ENCODE assay signal across 9 mouse cellular contexts in the genomic region with DNA sequence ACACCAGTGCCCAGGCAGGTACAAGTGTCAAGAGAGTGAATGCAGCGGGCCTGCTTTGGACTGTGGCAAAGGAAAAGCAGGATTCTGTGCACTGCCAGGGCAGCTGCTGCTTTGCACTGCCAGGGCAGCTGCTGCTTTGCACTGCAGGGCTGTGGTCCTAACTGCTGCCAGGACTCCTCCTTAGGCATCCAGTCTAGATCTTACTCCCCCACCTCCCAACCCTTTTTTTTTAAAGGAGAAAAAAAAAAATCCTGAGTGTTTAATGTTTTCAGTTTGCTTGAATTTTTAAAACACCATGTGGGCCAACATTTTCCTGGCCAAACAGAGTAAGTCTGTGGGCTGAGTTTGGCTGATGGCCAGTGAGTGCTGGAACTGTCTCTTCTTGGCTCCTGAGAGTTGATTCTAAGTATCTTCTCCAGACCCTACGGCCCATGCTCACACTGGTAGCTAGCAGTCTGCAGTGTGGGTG. TPM values are rescaled to one million over a fixed set of nuclear protein-coding genes. Genes with fewer than 3 reads are reported as not detected.
DNase-seq lines count a peak whose midpoint lies in the region; ATAC-seq and TF ChIP-seq lines count a peak whose summit lies in the region.
"Had no signal": no experiment of that assay in that cellular context is flagged by ENCODE, and none has a peak within 500 bp of the region (broad histone marks: within the 10 kb centered on the region; RNA-seq: fewer than 3 reads in every experiment).

No protein-coding gene starts in this region.

- H3K4me1 ChIP-seq in lung, adult 2 months (ENCODE audit: control insufficient read depth, insufficient read depth, low read length), result peaks cover 6% of the 10 kb centered on the region
- peaks cover 21% of the 10 kb centered on the region for H3K4me1 ChIP-seq in heart, embryonic 16.5 days (ENCODE audit: control insufficient read depth, insufficient read depth, low read length)
- H3K4me1 ChIP-seq in midbrain, embryonic 15.5 days, result peaks cover 3% of the 10 kb centered on the region; the same call in 1 of the 2 replicates

- no peaks in the 10 kb centered on the region for H3K36me3 ChIP-seq in heart, embryonic 16.5 days (ENCODE audit: control insufficient read depth, insufficient read depth)
- no peaks in the 10 kb centered on the region for H3K36me3 ChIP-seq in midbrain, embryonic 15.5 days (replicated peaks)
- H3K36me3 ChIP-seq: neural tube, embryonic 13.5 days had no signal

- no peak overlapping the region for H3K4me3 ChIP-seq in lung, adult 2 months (replicated peaks; ENCODE audit: extremely low read depth, low read depth, low read length)
- no peak overlapping the region for H3K4me3 ChIP-seq in heart, embryonic 16.5 days (ENCODE audit: low read length)
- H3K4me3 ChIP-seq in layer of hippocampus, adult 2 months, result no peak overlapping the region
- H3K4me3 ChIP-seq in midbrain, embryonic 15.5 days, result no peak overlapping the region
- H3K4me3 ChIP-seq: neural tube, embryonic 13.5 days had no signal

- H3K27me3 ChIP-seq in heart, embryonic 16.5 days (ENCODE audit: control insufficient read depth, insufficient read depth, low read length), result no peaks in the 10 kb centered on the region
- H3K27me3 ChIP-seq in midbrain, embryonic 15.5 days (replicated peaks), result no peaks in the 10 kb centered on the region
- H3K27me3 ChIP-seq: neural tube, embryonic 13.5 days had no signal

- peak; percentile 45 to 51 for DNase-seq in lung, adult 18-20 months
- no peak for DNase-seq in lung, adult 2 months
- peak; percentile 45 for DNase-seq in fat pad, adult 2 months (ENCODE audit: extremely low read depth, low read depth, low spot score)
- peak; percentile 20 for DNase-seq in layer of hippocampus, adult 2 months (ENCODE audit: low spot score in 2 of 2)
- peak; percentile 34 to 71 for DNase-seq in urinary bladder, postnatal 36 days (ENCODE audit: low spot score in 2 of 2)

- no peak for TF ChIP-seq POLR2A in lung, adult 2 months (IDR thresholded peaks at IDR 0.05; ENCODE audit: borderline replicate concordance, extremely low read depth, low read depth, low read length)

- H3K27ac ChIP-seq in heart, embryonic 16.5 days (ENCODE audit: low read length), result peak overlapping the region; percentile 66
- H3K27ac ChIP-seq in layer of hippocampus, adult 2 months, result no peak overlapping the region
- 0 out of 2 replicates have a peak overlapping the region, but pooled peaks have one; percentile 15 for H3K27ac ChIP-seq in midbrain, embryonic 15.5 days
- H3K27ac ChIP-seq: neural tube, embryonic 13.5 days had no signal

- H3K4me2 ChIP-seq in heart, embryonic 16.5 days (ENCODE audit: low read depth, low read length), result no peak overlapping the region
- H3K4me2 ChIP-seq in midbrain, embryonic 15.5 days, result no peak overlapping the region
- H3K4me2 ChIP-seq: neural tube, embryonic 13.5 days had no signal

- no peak for TF ChIP-seq CTCF in lung, adult 2 months (IDR thresholded peaks at IDR 0.05; ENCODE audit: insufficient read depth, low read length)
- TF ChIP-seq CTCF in layer of hippocampus, adult 2 months (conservative IDR thresholded peaks at IDR 0.05), result no peak

- 0 out of 2 replicates have a peak overlapping the region, but pooled peaks have one; percentile 41 for H3K9ac ChIP-seq in heart, embryonic 16.5 days (ENCODE audit: low read length)
- no peak overlapping the region for H3K9ac ChIP-seq in midbrain, embryonic 15.5 days
- H3K9ac ChIP-seq: neural tube, embryonic 13.5 days had no signal

- ATAC-seq in heart, embryonic 16.5 days (replicated peaks; ENCODE audit: extremely low read depth, insufficient read depth, low FRiP score), result peak; percentile 65
- peak; percentile 63; the same call in 1 of the 2 replicates for ATAC-seq in midbrain, embryonic 15.5 days (replicated peaks)
- no peak for ATAC-seq in CD4-positive, CD25-positive, alpha-beta regulatory T cell, adult 4 months

- H3K9me3 ChIP-seq in heart, embryonic 16.5 days (replicated peaks; ENCODE audit: control insufficient read depth, low read length), result no peaks in the 10 kb centered on the region
- no peaks in the 10 kb centered on the region for H3K9me3 ChIP-seq in midbrain, embryonic 15.5 days
- H3K9me3 ChIP-seq: neural tube, embryonic 13.5 days had no signal

- 28% methylated on average over 2 of the region's 2 CpGs for WGBS in lung, adult 2 months
- 32% methylated on average over 2 of the region's 2 CpGs for WGBS in heart, embryonic 16.5 days
- 70% methylated on average over 2 of the region's 2 CpGs for WGBS in midbrain, embryonic 15.5 days

RNA-seq across cellular contexts. Expression of a gene that starts 11.2 kb away (rescaled TPM):
- 1.3 and 1.8 TPM in 2 replicates for polyA plus RNA-seq in lung, adult 2 months (2012; rRNA removed)
- polyA plus RNA-seq in heart, embryonic 16.5 days (2015; fragmentation: Nextera tagmentation; extraction: Ambion mirVana), result 10.3 and 12.9 TPM in 2 replicates
- 1 to 10 TPM; 6.5 to 7.6 TPM for total RNA-seq in layer of hippocampus, adult 2 months (2021)
- polyA plus RNA-seq in midbrain, embryonic 15.5 days (2015; fragmentation: Nextera tagmentation; extraction: Ambion mirVana), result 17.3 and 19.6 TPM in 2 replicates
- 10 to 100 TPM; 12.9 to 13.4 TPM for polyA plus RNA-seq in CD4-positive, CD25-positive, alpha-beta regulatory T cell, adult 4 months (2017; shearing (Covaris generic))
